Mouse (Mus musculus) lung, postnatal 25 days (tissue): ENCODE measurements around the gene Nr2c1.
A peak's percentile ranks its signal among the peaks of the same experiment; 100 is the strongest.

ENCODE experiments used
- DNase-seq: peaks from one replicate; pipeline ENCODE4 v3.0.0; 2022; ENCODE audit warnings: low spot score

The Nr2c1 gene

GRCm38 (mm10) chr10:94147756-94148531 is at the start of gene Nr2c1:
Gene Nr2c1, plus strand, starts transcription at chr10:94148023.
- DNase-seq = peak; percentile 92

- DNase-seq = peak; percentile 89
Observed at GRCm38 (mm10) chr10:94098100-94098499, 49.7 kb upstream of the Nr2c1 start.

GRCm38 (mm10) chr10:94105498-94105897 is 42.3 kb upstream of the Nr2c1 start:
- DNase-seq = no peak

- DNase-seq = peak; percentile 58
Observed at GRCm38 (mm10) chr10:94107168-94107567, 40.7 kb upstream of the Nr2c1 start.

GRCm38 (mm10) chr10:94107607-94108006 is 40.2 kb upstream of the Nr2c1 start:
- no peak for DNase-seq

- no peak for DNase-seq
Observed at GRCm38 (mm10) chr10:94108791-94109190, 39.0 kb upstream of the Nr2c1 start.

- no peak for DNase-seq
Observed at GRCm38 (mm10) chr10:94110834-94111754, 36.7 kb upstream of the Nr2c1 start.

GRCm38 (mm10) chr10:94112207-94112606 is 35.6 kb upstream of the Nr2c1 start:
- DNase-seq = no peak

GRCm38 (mm10) chr10:94115893-94116599 is 31.8 kb upstream of the Nr2c1 start:
- DNase-seq = peak; percentile 85

- no peak for DNase-seq
Observed at GRCm38 (mm10) chr10:94116781-94117340, 31.0 kb upstream of the Nr2c1 start.

- DNase-seq = no peak
Observed at GRCm38 (mm10) chr10:94117916-94118315, 29.9 kb upstream of the Nr2c1 start.

GRCm38 (mm10) chr10:94118993-94119392 is 28.8 kb upstream of the Nr2c1 start:
- no peak for DNase-seq

- DNase-seq = no peak
Observed at GRCm38 (mm10) chr10:94120676-94121075, 27.1 kb upstream of the Nr2c1 start.

- DNase-seq = no peak
Observed at GRCm38 (mm10) chr10:94122595-94122994, 25.2 kb upstream of the Nr2c1 start.

GRCm38 (mm10) chr10:94123581-94123980 is 24.2 kb upstream of the Nr2c1 start:
- no peak for DNase-seq

- DNase-seq = no peak
Observed at GRCm38 (mm10) chr10:94124376-94124775, 23.4 kb upstream of the Nr2c1 start.

GRCm38 (mm10) chr10:94129680-94130119 is 18.1 kb upstream of the Nr2c1 start:
- DNase-seq = peak; percentile 66

GRCm38 (mm10) chr10:94133081-94133480 is 14.7 kb upstream of the Nr2c1 start:
- DNase-seq = no peak

- DNase-seq = no peak
Observed at GRCm38 (mm10) chr10:94133674-94134073, 14.1 kb upstream of the Nr2c1 start.

GRCm38 (mm10) chr10:94134535-94135390 is 13.1 kb upstream of the Nr2c1 start:
- DNase-seq = no peak
